Mouse (Mus musculus) limb, embryonic 13.5 days (tissue): ENCODE data around the gene Col12a1. TPM values are rescaled to one million over a fixed set of nuclear protein-coding genes. Genes with fewer than 3 reads are reported as not detected.
A peak's percentile ranks its signal among the peaks of the same experiment; 100 is the strongest.
"Not testable (repeated sequence)": the region's sequence is repeated elsewhere in the genome, so short reads cannot be mapped to it uniquely, and the experiment has no call there.

Source experiments
- ATAC-seq: fragments of 200-750 bp; cut with Nextera tagmentation; 2 replicates; pipeline ENCODE4 v1.8.0; 2017; ENCODE audit warnings: low read depth, moderate number of reproducible peaks, moderate TSS enrichment; ENCODE audit not compliant: low FRiP score
- H3K27ac ChIP-seq: fragments of 300-500 bp; sonication (generic); 2 replicates; pipeline ENCODE4 v1.5.1; 2015; ENCODE audit warnings: inconsistent platforms, mild to moderate bottlenecking, moderate library complexity
- H3K27me3 ChIP-seq: fragments of 300-500 bp; sonication (generic); 2 replicates; pipeline ENCODE4 v1.6.1; 2015; ENCODE audit warnings: mild to moderate bottlenecking, inconsistent platforms
- H3K36me3 ChIP-seq: fragments of 300-500 bp; sonication (generic); 2 replicates; pipeline ENCODE4 v1.6.1; 2015; ENCODE audit warnings: inconsistent platforms, mild to moderate bottlenecking, moderate library complexity
- H3K4me1 ChIP-seq: fragments of 300-500 bp; sonication (generic); 2 replicates; pipeline ENCODE4 v1.6.1; 2015; ENCODE audit warnings: inconsistent platforms
- H3K4me2 ChIP-seq: fragments of 300-500 bp; sonication (generic); replicated peaks from 2 replicates; pipeline ENCODE4 v1.6.1; 2015; ENCODE audit warnings: inconsistent platforms, mild to moderate bottlenecking, moderate library complexity
- H3K4me3 ChIP-seq: fragments of 300-500 bp; sonication (generic); 2 replicates; pipeline ENCODE4 v1.5.1; 2015; ENCODE audit warnings: moderate library complexity, mild to moderate bottlenecking, inconsistent platforms
- H3K9ac ChIP-seq: fragments of 300-500 bp; sonication (generic); 2 replicates; pipeline ENCODE4 v1.6.1; 2015; ENCODE audit warnings: mild to moderate bottlenecking, inconsistent platforms
- H3K9me3 ChIP-seq: fragments of 300-500 bp; sonication (generic); 2 replicates; pipeline ENCODE4 v1.6.1; 2016; ENCODE audit warnings: inconsistent platforms
- WGBS: fragments of 180-500 bp; shearing (Covaris S2); methylation state at CpG from one replicate; pipeline ENCODE4 v1.1.7; 2015; 5-methylcytosine and 5-hydroxymethylcytosine counted together
- polyA plus RNA-seq: library from polyadenylated mRNA; unstranded; fragments of >200 nt; fragmentation: Nextera tagmentation; extraction: Ambion mirVana; gene quantifications from 2 replicates; pipeline ENCODE4 v1.2.1, GENCODE M21; 2015

The Col12a1 gene
- polyA plus RNA-seq, 1 experiment from 2014 or later: 99.8 TPM

DNA sequence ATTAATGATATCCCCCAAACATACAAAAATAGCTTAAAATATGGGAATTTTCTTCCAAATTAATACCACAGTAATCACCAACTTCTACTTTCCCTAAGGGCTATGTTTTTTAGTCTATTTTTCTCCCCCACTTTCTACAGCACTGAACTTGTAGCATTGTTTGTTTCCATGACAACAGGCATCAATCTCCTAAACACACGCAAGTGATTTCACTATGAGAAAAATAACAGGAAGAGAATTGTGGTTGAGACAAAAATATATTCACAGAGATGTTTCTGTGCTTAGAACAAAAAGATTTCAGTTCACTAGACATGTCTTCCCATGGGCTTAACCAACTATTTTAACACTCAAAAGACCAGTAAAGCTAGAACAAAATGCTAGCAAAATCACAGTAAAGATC, 32.6 kb downstream of the Col12a1 start:
- WGBS: 67% methylated on average over 1 of the region's 1 CpGs
- Histone ChIP-seq H3K27ac (no peak overlapping the region), H3K27me3 (no peaks in the 10 kb centered on the region), H3K4me2 (no peak overlapping the region), H3K36me3 (peaks cover 56% of the 10 kb centered on the region), H3K9me3 (no peaks in the 10 kb centered on the region), H3K4me3 (no peak overlapping the region), H3K9ac (no peak overlapping the region), H3K4me1 (no peaks in the 10 kb centered on the region)
- no peak for ATAC-seq

DNA sequence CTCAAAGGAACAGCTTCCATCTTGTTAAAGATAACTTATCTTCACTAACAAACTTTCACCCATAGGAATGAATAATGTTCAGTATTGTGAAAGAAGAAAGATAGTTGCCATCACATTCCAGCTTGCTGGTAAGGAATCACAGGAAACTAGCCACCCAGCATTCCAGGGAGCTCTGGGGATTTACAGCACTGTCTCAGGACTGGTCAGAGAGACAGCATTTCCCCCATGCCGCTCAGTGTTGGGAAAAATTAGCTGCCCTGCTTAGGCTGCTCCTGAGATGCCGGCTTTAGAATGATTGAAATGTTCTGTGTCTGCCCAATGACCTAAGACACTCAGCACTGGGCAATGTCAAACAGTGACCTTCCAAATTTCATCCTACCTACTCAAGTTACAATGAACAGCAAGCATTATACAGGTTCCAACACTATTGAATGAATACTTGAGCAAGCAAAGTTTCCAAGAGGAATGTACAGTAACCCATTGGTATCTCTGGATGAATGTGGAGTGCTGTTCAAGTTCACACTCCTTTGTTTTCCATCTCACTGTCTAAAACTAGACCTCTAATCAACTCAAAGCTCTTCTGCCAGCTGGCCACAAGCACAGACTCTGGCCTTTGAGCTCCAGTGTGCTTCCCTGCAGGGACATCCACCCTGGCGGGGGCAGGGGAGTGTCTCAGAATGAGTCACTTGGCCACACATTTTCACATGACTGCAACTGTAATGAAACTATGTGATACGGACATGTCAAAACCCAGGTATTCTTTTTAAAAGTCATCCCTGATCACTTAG, 38.0 kb downstream of the Col12a1 start:
- Histone ChIP-seq H3K9me3 (no peaks in the 10 kb centered on the region), H3K4me2 (no peak overlapping the region), H3K27me3 (no peaks in the 10 kb centered on the region), H3K27ac (no peak overlapping the region), H3K36me3 (peaks cover 57% of the 10 kb centered on the region), H3K4me1 (no peaks in the 10 kb centered on the region), H3K9ac (no peak overlapping the region), H3K4me3 (no peak overlapping the region)
- WGBS: 76% methylated on average over 4 of the region's 4 CpGs
- no peak for ATAC-seq

DNA sequence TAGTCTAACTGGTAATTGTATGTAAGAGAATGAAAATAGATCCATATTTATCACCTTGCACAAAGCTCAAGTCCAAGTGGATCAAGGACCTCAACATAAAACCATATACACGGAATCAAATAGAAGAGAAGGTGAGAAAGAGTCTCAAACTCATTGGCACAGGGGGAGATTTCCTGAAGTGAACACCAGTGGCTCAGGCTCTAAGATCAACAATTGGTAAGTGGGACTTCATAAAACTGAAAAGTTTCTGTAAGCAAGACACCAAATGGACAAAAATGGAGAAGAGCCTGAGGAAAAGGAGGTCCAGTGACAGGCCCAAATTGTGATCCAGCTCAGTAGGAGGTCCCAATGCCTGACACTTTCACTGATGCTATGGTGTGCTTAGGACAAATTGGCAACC, 49.8 kb downstream of the Col12a1 start:
- ATAC-seq, H3K27ac ChIP-seq, H3K4me2 ChIP-seq, H3K4me1 ChIP-seq, H3K9me3 ChIP-seq, H3K27me3 ChIP-seq, H3K9ac ChIP-seq, H3K4me3 ChIP-seq: not testable (repeated sequence)
- peaks cover 46% of the 10 kb centered on the region for H3K36me3 ChIP-seq
- 80% methylated on average over 1 of the region's 1 CpGs for WGBS

DNA sequence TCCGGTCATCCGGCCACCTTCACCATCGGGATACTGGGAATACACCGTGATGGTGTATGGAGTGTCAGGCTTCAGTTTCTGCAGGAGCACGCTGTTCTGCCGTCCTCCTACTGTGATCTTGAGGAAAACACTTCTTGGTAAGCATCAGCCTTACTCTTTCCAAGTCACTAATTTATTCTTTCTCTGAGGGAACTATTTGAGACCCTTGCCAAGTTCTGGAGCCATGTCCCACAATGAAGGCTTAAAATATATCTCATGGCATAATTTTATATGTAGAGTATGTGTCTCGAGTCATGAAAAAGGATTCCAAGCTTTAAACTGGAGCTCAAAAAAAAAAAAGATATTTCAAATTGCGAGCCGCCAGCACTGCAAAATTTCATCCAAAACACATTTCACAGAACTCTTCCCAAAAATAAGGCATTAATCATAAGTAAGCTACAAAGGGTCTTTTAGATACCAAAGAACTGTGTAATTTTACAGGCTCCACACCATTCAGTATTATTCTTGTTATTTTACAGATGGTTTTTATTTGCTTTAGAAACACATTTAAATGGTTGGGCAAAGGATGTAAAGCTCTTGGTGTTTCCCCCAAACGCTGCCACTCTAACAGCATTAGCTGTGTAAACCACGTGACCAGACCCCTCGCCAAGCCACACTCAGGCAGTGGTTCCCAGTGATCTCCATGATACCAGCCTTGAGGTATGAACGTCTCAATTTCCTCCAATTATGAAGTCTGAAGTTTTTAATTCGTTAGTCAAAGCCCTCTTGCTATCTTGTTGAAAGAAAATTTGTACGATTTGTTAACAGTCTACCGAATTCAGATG, 65.1 kb downstream of the Col12a1 start:
- H3K9ac ChIP-seq: no peak overlapping the region
- no peaks in the 10 kb centered on the region for H3K27me3 ChIP-seq
- no peak overlapping the region for H3K27ac ChIP-seq
- no peak overlapping the region for H3K4me2 ChIP-seq
- 60% methylated on average over 16 of the region's 16 CpGs for WGBS
- H3K9me3 ChIP-seq: no peaks in the 10 kb centered on the region
- ATAC-seq: peak; percentile 51; the same call in 1 of the 2 replicates
- H3K4me3 ChIP-seq: no peak overlapping the region
- H3K4me1 ChIP-seq: no peaks in the 10 kb centered on the region
- H3K36me3 ChIP-seq: peaks cover 73% of the 10 kb centered on the region

DNA sequence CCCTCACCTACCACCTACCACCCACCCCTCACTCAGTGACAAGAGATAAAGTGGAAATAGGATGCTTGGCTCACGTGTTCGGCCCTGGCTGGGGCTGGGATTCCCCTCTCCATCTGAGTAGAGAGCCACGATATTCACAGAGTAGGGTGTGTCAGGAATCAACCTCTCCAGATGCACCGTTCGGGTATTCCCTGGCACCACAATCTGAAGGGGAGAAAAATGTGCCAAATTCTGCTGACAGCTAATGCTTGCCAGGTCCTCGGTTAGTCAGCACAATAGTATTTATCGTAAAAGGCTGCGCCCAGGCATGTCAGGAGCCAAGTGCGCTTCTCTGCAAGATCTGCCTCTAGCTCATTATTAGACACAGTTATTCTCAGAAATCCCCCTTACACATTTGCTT, 70.0 kb downstream of the Col12a1 start:
- no peak overlapping the region for H3K4me2 ChIP-seq
- peaks cover 69% of the 10 kb centered on the region for H3K36me3 ChIP-seq
- no peaks in the 10 kb centered on the region for H3K27me3 ChIP-seq
- no peak for ATAC-seq
- no peak overlapping the region for H3K9ac ChIP-seq
- no peak overlapping the region for H3K4me3 ChIP-seq
- H3K9me3 ChIP-seq: no peaks in the 10 kb centered on the region
- 78% methylated on average over 9 of the region's 9 CpGs for WGBS
- no peak overlapping the region for H3K27ac ChIP-seq
- peaks cover 6% of the 10 kb centered on the region; the same call in 1 of the 2 replicates for H3K4me1 ChIP-seq

DNA sequence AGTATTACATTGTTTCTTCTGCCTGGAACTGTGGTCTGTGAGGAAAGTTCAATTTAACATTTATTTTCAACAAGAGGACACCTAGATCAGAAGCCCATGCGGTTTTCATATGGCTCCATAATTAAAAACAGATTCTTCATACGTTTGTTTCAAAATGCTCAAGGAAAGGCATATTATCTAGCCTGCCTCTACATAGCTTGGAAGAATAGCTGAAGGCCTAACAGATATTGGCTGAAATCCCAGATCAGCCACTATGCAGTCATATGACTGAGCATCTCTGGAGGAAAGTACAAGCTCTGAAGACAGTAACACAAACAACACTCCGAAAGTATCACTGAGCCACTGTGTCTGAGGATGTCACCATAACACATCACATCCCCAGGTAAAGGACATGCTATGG, 72.9 kb downstream of the Col12a1 start:
- Histone ChIP-seq H3K36me3 (peaks cover 69% of the 10 kb centered on the region), H3K4me2 (no peak overlapping the region), H3K4me3 (no peak overlapping the region), H3K9me3 (no peaks in the 10 kb centered on the region), H3K9ac (no peak overlapping the region), H3K27me3 (no peaks in the 10 kb centered on the region), H3K27ac (no peak overlapping the region), H3K4me1 (peaks cover 6% of the 10 kb centered on the region; the same call in 1 of the 2 replicates)
- WGBS: 32% methylated on average over 3 of the region's 3 CpGs
- ATAC-seq: peak; percentile 72

DNA sequence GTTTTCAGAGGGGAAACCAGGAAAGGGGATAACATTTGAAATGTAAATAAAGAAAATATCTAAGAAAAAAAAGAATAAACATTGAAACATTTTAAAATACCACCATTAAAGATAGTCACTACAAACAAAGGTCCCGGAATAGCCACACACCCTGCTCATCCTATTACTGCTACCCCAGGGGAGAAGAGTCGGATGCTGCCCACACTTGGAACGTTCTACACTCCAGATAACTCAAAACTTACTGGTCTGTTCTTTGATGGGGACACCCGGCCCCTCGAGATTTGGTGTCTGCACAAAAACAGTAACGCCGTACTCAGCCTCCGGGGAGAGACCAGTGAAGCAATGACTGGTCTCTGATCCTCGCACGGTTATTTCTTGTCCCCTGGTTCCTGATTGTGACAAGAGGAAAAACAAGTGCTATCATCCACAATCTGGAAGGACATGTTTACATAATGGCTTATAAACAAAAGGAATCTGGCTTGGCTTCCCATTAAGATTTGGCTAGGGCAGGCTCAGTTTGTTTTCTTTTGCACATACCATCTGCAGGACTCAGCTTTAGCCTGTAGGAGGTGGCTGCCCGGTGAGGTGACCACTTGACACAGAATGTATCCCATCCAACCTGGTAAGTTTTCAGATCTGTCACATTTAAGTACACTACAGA, 79.1 kb downstream of the Col12a1 start:
- Histone ChIP-seq H3K9me3 (no peaks in the 10 kb centered on the region), H3K4me3 (no peak overlapping the region), H3K9ac (no peak overlapping the region), H3K4me1 (no peaks in the 10 kb centered on the region), H3K4me2 (no peak overlapping the region), H3K36me3 (peaks cover 58% of the 10 kb centered on the region), H3K27ac (no peak overlapping the region), H3K27me3 (no peaks in the 10 kb centered on the region)
- 78% methylated on average over 11 of the region's 11 CpGs for WGBS
- ATAC-seq: no peak

DNA sequence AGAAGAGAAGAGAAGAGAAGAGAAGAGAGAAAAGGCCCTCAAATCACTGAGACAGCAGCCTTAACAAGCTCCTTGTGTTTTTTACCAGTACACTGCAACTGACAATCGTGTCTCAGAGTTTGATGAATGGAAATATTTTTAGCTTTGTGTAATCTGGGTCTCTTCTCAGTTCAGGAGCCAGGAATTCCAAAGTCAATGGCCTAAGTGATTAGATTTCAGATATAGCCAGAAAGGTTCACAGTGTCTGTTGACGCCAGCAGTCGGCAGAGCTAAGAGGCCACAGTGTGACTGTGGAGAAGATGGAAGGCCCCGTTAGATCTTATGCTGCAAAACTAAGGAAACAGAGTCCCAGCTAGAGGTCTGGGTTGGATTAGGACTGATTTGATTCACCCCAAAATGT, 80.8 kb downstream of the Col12a1 start:
- no peaks in the 10 kb centered on the region for H3K9me3 ChIP-seq
- peaks cover 57% of the 10 kb centered on the region for H3K36me3 ChIP-seq
- H3K4me2 ChIP-seq: no peak overlapping the region
- no peak for ATAC-seq
- H3K9ac ChIP-seq: no peak overlapping the region
- no peaks in the 10 kb centered on the region for H3K4me1 ChIP-seq
- no peak overlapping the region for H3K27ac ChIP-seq
- no peaks in the 10 kb centered on the region for H3K27me3 ChIP-seq
- H3K4me3 ChIP-seq: no peak overlapping the region
- WGBS: 66% methylated on average over 4 of the region's 4 CpGs

DNA sequence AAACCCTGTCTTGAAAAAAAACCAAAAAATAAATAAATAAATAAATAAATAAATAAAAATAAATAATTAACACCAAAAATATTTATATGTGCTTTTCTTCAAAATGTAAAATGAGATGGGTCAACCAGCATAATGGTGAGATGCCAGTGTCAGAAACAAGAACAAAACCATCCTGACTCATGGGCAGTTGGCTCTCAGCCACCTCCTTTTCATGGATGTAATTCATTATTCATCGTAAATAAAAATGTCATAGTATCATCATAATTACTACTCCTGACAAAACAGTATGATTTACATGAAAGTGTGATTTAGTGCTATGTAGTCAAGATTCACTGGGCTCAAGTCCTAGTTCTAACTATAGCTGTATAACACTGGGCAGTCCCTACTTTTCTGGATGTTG, 84.6 kb downstream of the Col12a1 start:
- H3K27ac ChIP-seq: no peak overlapping the region
- no peaks in the 10 kb centered on the region for H3K27me3 ChIP-seq
- H3K4me1 ChIP-seq: no peaks in the 10 kb centered on the region
- ATAC-seq: no peak
- WGBS: 98% methylated on average over 1 of the region's 1 CpGs
- H3K9me3 ChIP-seq: no peaks in the 10 kb centered on the region
- no peak overlapping the region for H3K4me2 ChIP-seq
- no peak overlapping the region for H3K4me3 ChIP-seq
- H3K36me3 ChIP-seq: peaks cover 62% of the 10 kb centered on the region
- no peak overlapping the region for H3K9ac ChIP-seq

DNA sequence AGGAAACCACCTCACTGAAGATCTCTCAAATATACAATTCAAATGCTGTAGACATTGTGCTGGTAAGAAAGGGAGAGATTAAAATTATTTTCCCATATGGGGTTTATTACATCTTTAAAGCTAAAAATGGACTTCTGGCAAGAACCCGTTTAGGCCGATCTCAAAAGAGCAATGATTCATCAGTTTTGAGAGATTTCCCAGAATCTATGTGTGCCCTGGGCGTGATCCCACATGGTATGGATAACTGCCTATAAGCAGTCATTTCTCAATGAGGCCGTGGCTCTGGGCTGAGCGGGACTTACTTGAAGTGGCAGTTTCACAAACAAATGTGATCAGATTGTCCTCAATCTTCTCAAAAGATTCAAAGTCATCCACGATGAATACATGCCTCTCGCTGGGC, 87.4 kb downstream of the Col12a1 start:
- Histone ChIP-seq H3K4me2 (no peak overlapping the region), H3K27me3 (no peaks in the 10 kb centered on the region), H3K4me1 (no peaks in the 10 kb centered on the region), H3K36me3 (peaks cover 60% of the 10 kb centered on the region), H3K27ac (no peak overlapping the region), H3K9ac (no peak overlapping the region), H3K9me3 (no peaks in the 10 kb centered on the region), H3K4me3 (no peak overlapping the region)
- WGBS: 90% methylated on average over 7 of the region's 7 CpGs
- no peak for ATAC-seq

DNA sequence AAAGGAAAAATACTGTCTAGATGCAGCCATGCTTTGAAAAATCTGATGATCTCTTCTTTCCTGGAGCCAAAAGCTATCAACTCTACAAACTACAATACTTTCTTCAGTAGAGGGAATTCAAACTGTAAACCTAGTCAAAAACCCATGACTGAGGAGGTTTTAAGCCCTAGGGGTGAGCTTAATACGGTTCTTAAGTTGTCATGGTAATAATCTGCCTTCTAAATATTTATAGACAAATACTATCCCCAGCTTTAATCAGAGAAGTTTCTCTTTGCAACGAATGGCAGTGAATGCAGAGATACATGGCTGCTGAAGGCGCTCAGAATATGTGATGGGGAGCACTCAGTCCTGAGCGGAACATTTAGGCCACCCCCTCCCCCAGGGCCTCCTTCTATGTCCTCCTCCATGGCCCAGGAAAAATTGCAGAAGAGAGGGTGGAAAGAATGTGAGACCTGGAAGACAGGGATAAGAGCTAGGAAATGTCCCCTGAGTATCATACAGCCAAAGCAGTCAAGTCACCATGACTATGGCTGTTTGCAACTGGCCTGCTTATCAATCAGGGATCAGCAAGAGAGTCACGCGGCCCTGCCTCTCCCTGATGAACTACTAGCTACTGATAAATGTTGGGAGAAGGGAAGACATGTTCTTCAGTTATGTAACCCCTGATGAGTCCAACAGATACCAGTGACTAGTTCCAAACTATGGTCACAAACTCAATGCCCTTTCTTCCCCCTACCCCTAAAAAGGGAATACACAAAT, 99.6 kb downstream of the Col12a1 start:
- Histone ChIP-seq H3K36me3 (peaks cover 62% of the 10 kb centered on the region), H3K4me1 (no peaks in the 10 kb centered on the region), H3K9ac (no peak overlapping the region), H3K4me3 (no peak overlapping the region), H3K9me3 (no peaks in the 10 kb centered on the region), H3K27me3 (no peaks in the 10 kb centered on the region), H3K4me2 (no peak overlapping the region), H3K27ac (no peak overlapping the region)
- ATAC-seq: no peak
- 82% methylated on average over 6 of the region's 6 CpGs for WGBS
